Mouse (Mus musculus): ENCODE measurements around the gene Sec31b. TPM values are rescaled to one million over a fixed set of nuclear protein-coding genes. Genes with fewer than 3 reads are reported as not detected.

Sec31b gene
- 0.47 and 0.54 TPM in 2 replicates for polyA plus RNA-seq (2016; fragmentation: Nextera tagmentation; extraction: Ambion mirVana)

DNA sequence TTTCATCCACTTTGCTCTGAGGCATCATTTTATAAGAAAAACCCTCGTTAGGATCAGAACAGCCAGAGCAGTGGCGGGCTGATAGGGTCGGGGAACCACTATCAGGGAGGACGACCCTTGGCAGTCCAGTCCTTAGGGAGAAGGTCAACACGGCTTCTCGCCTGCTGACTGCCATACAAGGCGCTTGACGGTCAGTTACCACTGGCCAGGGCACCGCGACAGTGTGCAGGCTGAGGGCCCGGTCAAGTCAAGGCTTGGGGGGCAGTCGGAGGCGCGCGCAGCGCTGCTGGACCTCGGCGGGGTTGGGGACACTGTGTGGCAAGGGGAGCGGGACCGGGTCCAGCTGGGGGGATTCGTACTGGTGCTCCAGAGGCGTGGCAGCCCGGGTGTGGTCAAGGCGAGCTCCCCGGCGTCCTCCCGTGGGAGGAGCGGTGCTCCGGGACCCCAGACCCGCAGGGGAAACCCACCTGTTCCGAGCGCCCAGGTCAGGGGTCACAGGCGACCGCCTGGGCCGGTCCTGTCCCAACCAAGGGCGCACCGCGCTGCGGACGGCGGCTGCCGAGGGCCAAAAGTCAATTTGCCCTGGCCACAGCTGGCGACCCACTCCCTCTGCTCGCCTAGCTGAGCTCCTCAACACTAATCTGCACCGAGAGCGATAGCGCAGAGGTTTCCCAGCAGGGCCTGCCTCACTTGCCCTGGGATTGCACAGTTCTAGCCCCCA lies at the start of gene Sec31b:
Gene Sec31b (minus strand): TSS at position 544 of the 721 bp plus-strand sequence.
- peak; percentile 38 for ATAC-seq (ENCODE audit: low FRiP score, low read depth)
- H3K4me3 ChIP-seq, result peak within 1 kb of the TSS; percentile 47
- H3K27me3 ChIP-seq, result peaks cover 54% of the 10 kb centered on the region
- H3K4me1 ChIP-seq, result peaks cover 7% of the 10 kb centered on the region; the same call in 1 of the 2 replicates
- peak within 1 kb of the TSS; percentile 66 for H3K4me2 ChIP-seq (replicated peaks)
- peak within 1 kb of the TSS; percentile 50 for H3K9ac ChIP-seq (replicated peaks)
- H3K9me3 ChIP-seq, result peaks cover 9% of the 10 kb centered on the region
- no peak within 1 kb of the TSS for H3K27ac ChIP-seq (replicated peaks)
- H3K36me3 ChIP-seq, result peaks cover 26% of the 10 kb centered on the region
- under 1% methylated on average over 47 of the region's 47 CpGs for WGBS

DNA sequence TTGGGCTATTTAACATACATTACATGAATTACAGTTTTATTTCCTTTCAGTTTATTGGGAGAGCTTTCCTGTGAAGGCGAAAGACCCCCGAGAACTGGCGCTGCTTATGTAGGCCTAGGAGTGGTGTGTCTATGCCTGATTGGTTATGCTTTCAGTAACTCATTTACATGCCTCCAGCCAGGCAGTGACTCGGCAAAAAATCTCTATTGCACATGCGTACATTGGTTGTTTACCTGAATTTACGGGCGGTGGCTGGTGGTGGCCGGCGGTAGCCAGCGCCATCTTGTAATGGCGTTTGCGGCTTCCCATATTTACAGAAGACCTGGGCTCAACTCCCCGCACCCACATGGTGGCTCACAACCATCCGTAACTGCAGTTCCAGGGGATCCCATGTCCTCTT lies 48.5 kb upstream of the Sec31b start:
- ATAC-seq (ENCODE audit: low FRiP score, low read depth), result no peak
- Histone ChIP-seq H3K27me3 (peaks cover 15% of the 10 kb centered on the region), H3K4me1 (no peaks in the 10 kb centered on the region), H3K4me3 (no peak overlapping the region), H3K9me3 (no peaks in the 10 kb centered on the region), H3K9ac (replicated peaks) (no peak overlapping the region), H3K4me2 (replicated peaks) (no peak overlapping the region), H3K27ac (replicated peaks) (no peak overlapping the region), H3K36me3 (no peaks in the 10 kb centered on the region)
- 95% methylated on average over 14 of the region's 14 CpGs for WGBS

DNA sequence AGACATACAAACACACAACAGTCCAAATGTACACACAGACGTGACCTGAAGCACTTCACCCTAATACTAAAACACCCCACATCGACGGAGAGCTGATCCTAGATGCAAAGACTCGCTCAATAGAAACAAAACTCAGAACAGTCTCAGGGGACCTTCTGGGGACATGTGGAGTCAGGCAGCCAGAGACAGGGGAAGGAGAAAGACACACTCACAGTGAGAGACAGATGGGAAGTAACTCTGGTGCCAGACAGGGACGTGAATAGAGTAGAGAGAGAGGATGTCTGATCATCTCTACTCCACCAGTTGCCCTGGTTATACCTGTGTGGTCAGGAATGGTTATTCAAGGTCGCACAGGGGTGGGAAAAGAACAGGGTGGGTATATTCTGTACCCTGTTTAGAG lies 46.0 kb upstream of the Sec31b start:
- Histone ChIP-seq H3K9me3 (no peaks in the 10 kb centered on the region), H3K4me2 (replicated peaks) (no peak overlapping the region), H3K4me1 (no peaks in the 10 kb centered on the region), H3K27me3 (peaks cover 32% of the 10 kb centered on the region), H3K27ac (replicated peaks) (no peak overlapping the region), H3K9ac (replicated peaks) (no peak overlapping the region), H3K4me3 (no peak overlapping the region), H3K36me3 (no peaks in the 10 kb centered on the region)
- ATAC-seq (ENCODE audit: low FRiP score, low read depth), result no peak
- WGBS, result 70% methylated on average over 6 of the region's 6 CpGs

DNA sequence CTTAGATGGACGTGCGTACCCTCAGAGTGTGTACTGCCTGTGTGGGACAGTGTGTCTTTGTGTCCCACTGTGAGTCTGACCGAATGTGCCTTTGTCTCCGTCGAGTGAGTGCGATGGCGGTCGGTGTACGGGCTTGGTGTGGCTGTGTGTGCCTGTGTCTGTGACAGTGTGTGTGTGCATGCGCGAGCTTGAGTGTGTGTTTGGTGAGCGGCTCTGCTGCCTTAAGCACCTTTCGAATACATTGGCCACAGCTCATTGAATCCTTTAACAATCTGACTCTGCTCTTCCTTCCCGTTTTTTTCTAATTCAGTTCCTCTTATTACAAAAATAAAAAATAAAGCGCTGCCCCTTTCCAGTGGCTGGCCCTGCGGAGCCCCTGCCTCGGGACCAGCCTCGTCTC lies 45.3 kb upstream of the Sec31b start:
- Histone ChIP-seq H3K9ac (replicated peaks) (no peak overlapping the region), H3K4me3 (no peak overlapping the region), H3K27ac (replicated peaks) (no peak overlapping the region), H3K4me1 (no peaks in the 10 kb centered on the region), H3K9me3 (no peaks in the 10 kb centered on the region), H3K27me3 (peaks cover 32% of the 10 kb centered on the region), H3K36me3 (no peaks in the 10 kb centered on the region), H3K4me2 (replicated peaks) (no peak overlapping the region)
- 81% methylated on average over 18 of the region's 18 CpGs for WGBS
- no peak for ATAC-seq (ENCODE audit: low FRiP score, low read depth)

GRCm38 (mm10) chr19:44589591-44590223 lies 44.0 kb upstream of the Sec31b start:
- H3K4me3 ChIP-seq, result no peak overlapping the region
- H3K9me3 ChIP-seq, result no peaks in the 10 kb centered on the region
- no peaks in the 10 kb centered on the region for H3K36me3 ChIP-seq
- ATAC-seq (ENCODE audit: low FRiP score, low read depth), result no peak
- H3K27me3 ChIP-seq, result peaks cover 45% of the 10 kb centered on the region
- WGBS, result 51% methylated on average over 7 of the region's 7 CpGs
- H3K9ac ChIP-seq (replicated peaks), result no peak overlapping the region
- H3K27ac ChIP-seq (replicated peaks), result no peak overlapping the region
- H3K4me1 ChIP-seq, result no peaks in the 10 kb centered on the region
- H3K4me2 ChIP-seq (replicated peaks), result no peak overlapping the region

GRCm38 (mm10) chr19:44588036-44588435 lies 42.4 kb upstream of the Sec31b start:
- Histone ChIP-seq H3K4me1 (no peaks in the 10 kb centered on the region), H3K27ac (replicated peaks) (no peak overlapping the region), H3K9me3 (no peaks in the 10 kb centered on the region), H3K4me2 (replicated peaks) (no peak overlapping the region), H3K9ac (replicated peaks) (no peak overlapping the region), H3K4me3 (no peak overlapping the region), H3K36me3 (no peaks in the 10 kb centered on the region), H3K27me3 (peaks cover 62% of the 10 kb centered on the region)
- ATAC-seq (ENCODE audit: low FRiP score, low read depth), result no peak
- WGBS, result 51% methylated on average over 4 of the region's 4 CpGs

GRCm38 (mm10) chr19:44582638-44583309 lies 37.1 kb upstream of the Sec31b start:
- 32% methylated on average over 9 of the region's 9 CpGs for WGBS
- peaks cover 46% of the 10 kb centered on the region for H3K27me3 ChIP-seq

DNA sequence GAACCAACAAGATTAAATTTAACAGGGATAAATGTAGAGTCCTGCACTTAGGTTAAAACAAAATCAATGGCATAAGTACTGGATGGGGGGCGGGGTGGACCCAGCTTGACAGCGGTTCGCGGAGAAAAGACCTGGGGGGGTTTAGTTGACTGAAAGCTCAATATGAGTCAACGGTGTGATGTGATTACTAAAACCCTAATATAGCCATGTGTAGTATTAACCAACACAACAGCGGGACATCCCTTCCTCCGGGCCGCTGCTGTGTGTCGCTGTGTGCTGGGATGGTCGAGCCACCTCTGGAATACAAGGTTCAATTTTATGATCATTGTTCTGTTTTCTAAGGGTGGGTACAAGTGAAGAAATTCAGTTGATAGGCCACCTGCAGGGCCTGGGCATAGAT lies 36.4 kb upstream of the Sec31b start:
- Histone ChIP-seq H3K4me1 (no peaks in the 10 kb centered on the region), H3K9me3 (no peaks in the 10 kb centered on the region), H3K4me3 (no peak overlapping the region), H3K36me3 (0 out of 2 replicates have a peak, but pooled peaks cover 3% of the 10 kb centered on the region), H3K27me3 (peaks cover 42% of the 10 kb centered on the region), H3K9ac (replicated peaks) (no peak overlapping the region), H3K4me2 (replicated peaks) (no peak overlapping the region), H3K27ac (replicated peaks) (no peak overlapping the region)
- no peak for ATAC-seq (ENCODE audit: low FRiP score, low read depth)
- WGBS, result 80% methylated on average over 10 of the region's 10 CpGs

More at GRCm38 (mm10) chr19:44582638-44583309, 37.1 kb upstream of the Sec31b start:
- H3K4me1 ChIP-seq, result no peaks in the 10 kb centered on the region
- H3K27ac ChIP-seq (replicated peaks), result no peak overlapping the region
- no peak overlapping the region for H3K4me3 ChIP-seq
- H3K36me3 ChIP-seq, result no peaks in the 10 kb centered on the region
- peak; percentile 86 for ATAC-seq (ENCODE audit: low FRiP score, low read depth)
- no peak overlapping the region for H3K4me2 ChIP-seq (replicated peaks)
- no peak overlapping the region for H3K9ac ChIP-seq (replicated peaks)
- no peaks in the 10 kb centered on the region for H3K9me3 ChIP-seq

- Histone ChIP-seq H3K27me3 (peaks cover 3% of the 10 kb centered on the region; the same call in 1 of the 2 replicates), H3K9me3 (no peaks in the 10 kb centered on the region), H3K27ac (replicated peaks) (no peak overlapping the region), H3K4me3 (no peak overlapping the region), H3K4me1 (no peaks in the 10 kb centered on the region), H3K36me3 (peaks cover 37% of the 10 kb centered on the region), H3K9ac (replicated peaks) (no peak overlapping the region), H3K4me2 (replicated peaks) (no peak overlapping the region)
- WGBS, result 83% methylated on average over 1 of the region's 1 CpGs
- no peak for ATAC-seq (ENCODE audit: low FRiP score, low read depth)
Measured at GRCm38 (mm10) chr19:44578038-44578437, 32.4 kb upstream of the Sec31b start.

DNA sequence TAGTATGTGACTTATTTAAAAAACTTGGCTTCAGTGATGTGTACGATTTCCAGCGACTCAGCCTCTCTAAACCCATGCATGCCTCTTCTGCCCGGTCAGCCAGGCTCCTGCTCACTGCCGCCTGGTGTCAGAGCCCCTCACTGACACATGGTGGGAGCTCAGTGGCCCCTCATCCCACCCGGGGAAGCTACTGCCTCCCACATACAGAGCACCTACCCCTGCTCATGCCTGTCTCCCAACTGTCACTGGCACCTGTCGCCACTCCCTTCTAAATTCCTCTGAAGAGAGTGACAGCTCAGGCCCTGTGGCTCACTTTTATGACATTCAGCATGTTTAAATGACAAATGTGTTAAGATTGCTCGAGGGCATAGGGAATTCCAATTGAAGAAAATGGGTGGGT lies 30.6 kb upstream of the Sec31b start:
- H3K36me3 ChIP-seq, result peaks cover 54% of the 10 kb centered on the region
- no peak overlapping the region for H3K9ac ChIP-seq (replicated peaks)
- no peak overlapping the region for H3K4me2 ChIP-seq (replicated peaks)
- WGBS, result 82% methylated on average over 7 of the region's 7 CpGs
- no peaks in the 10 kb centered on the region for H3K27me3 ChIP-seq
- ATAC-seq (ENCODE audit: low FRiP score, low read depth), result no peak
- no peaks in the 10 kb centered on the region for H3K9me3 ChIP-seq
- H3K4me3 ChIP-seq, result no peak overlapping the region
- no peaks in the 10 kb centered on the region for H3K4me1 ChIP-seq
- no peak overlapping the region for H3K27ac ChIP-seq (replicated peaks)

GRCm38 (mm10) chr19:44567763-44568162 lies 22.1 kb upstream of the Sec31b start:
- 89% methylated on average over 3 of the region's 3 CpGs for WGBS
- H3K27me3 ChIP-seq, result no peaks in the 10 kb centered on the region
- peaks cover 85% of the 10 kb centered on the region for H3K36me3 ChIP-seq
- no peak for ATAC-seq (ENCODE audit: low FRiP score, low read depth)
- peaks cover 16% of the 10 kb centered on the region for H3K4me1 ChIP-seq
- H3K4me3 ChIP-seq, result no peak overlapping the region
- H3K27ac ChIP-seq (replicated peaks), result no peak overlapping the region
- H3K4me2 ChIP-seq (replicated peaks), result no peak overlapping the region
- no peaks in the 10 kb centered on the region for H3K9me3 ChIP-seq
- no peak overlapping the region for H3K9ac ChIP-seq (replicated peaks)

GRCm38 (mm10) chr19:44564006-44564405 lies 18.3 kb upstream of the Sec31b start:
- WGBS, result 92% methylated on average over 14 of the region's 14 CpGs
- Histone ChIP-seq H3K27me3 (0 out of 2 replicates have a peak, but pooled peaks cover 3% of the 10 kb centered on the region), H3K4me3 (peak overlapping the region; percentile 84; the same call in 1 of the 2 replicates), H3K27ac (replicated peaks) (no peak overlapping the region), H3K36me3 (peaks cover 48% of the 10 kb centered on the region), H3K4me2 (replicated peaks) (peak overlapping the region; percentile 78), H3K4me1 (peaks cover 16% of the 10 kb centered on the region), H3K9me3 (no peaks in the 10 kb centered on the region), H3K9ac (replicated peaks) (no peak overlapping the region)
- no peak for ATAC-seq (ENCODE audit: low FRiP score, low read depth)
